Mouse (Mus musculus) A20 (cell line): ENCODE data around the gene Gimap3.

Experiments
- DNase-seq: peaks from one replicate; pipeline ENCODE4 v3.0.0-alpha.2; 2011; ENCODE audit warnings: low read depth, low spot score

Gene Gimap3

GRCm38 (mm10) chr6:48770696-48771095 lies at the start of gene Gimap3:
Gene Gimap3, minus strand, starts transcription at chr6:48770851.
- DNase-seq = peak; percentile 11

- peak; percentile 90 for DNase-seq
Measured at GRCm38 (mm10) chr6:48817815-48818214, 47.2 kb upstream of the Gimap3 start.

- peak; percentile 19 for DNase-seq
Measured at GRCm38 (mm10) chr6:48815013-48815412, 44.4 kb upstream of the Gimap3 start.

- DNase-seq = no peak
Measured at GRCm38 (mm10) chr6:48809494-48810219, 39.0 kb upstream of the Gimap3 start.

- no peak for DNase-seq
Measured at GRCm38 (mm10) chr6:48806746-48807145, 36.1 kb upstream of the Gimap3 start.

- DNase-seq = no peak
Measured at GRCm38 (mm10) chr6:48804346-48804745, 33.7 kb upstream of the Gimap3 start.

- no peak for DNase-seq
Measured at GRCm38 (mm10) chr6:48803406-48804051, 32.9 kb upstream of the Gimap3 start.

GRCm38 (mm10) chr6:48801897-48802296 lies 31.2 kb upstream of the Gimap3 start:
- no peak for DNase-seq

GRCm38 (mm10) chr6:48787867-48788266 lies 17.2 kb upstream of the Gimap3 start:
- no peak for DNase-seq

- DNase-seq = no peak
Measured at GRCm38 (mm10) chr6:48785601-48786000, 14.9 kb upstream of the Gimap3 start.

- no peak for DNase-seq
Measured at GRCm38 (mm10) chr6:48785189-48785588, 14.5 kb upstream of the Gimap3 start.

- DNase-seq = no peak
Measured at GRCm38 (mm10) chr6:48784406-48784805, 13.8 kb upstream of the Gimap3 start.

- DNase-seq = peak; percentile 83
Measured at GRCm38 (mm10) chr6:48772030-48772429, 1.4 kb upstream of the Gimap3 start.

GRCm38 (mm10) chr6:48768933-48769332 lies 1.7 kb downstream of the Gimap3 start:
- no peak for DNase-seq

GRCm38 (mm10) chr6:48768178-48768869 lies 2.3 kb downstream of the Gimap3 start:
- no peak for DNase-seq

- no peak for DNase-seq
Measured at GRCm38 (mm10) chr6:48764496-48764895, 6.2 kb downstream of the Gimap3 start.

- no peak for DNase-seq
Measured at GRCm38 (mm10) chr6:48763567-48764270, 6.9 kb downstream of the Gimap3 start.

- peak; percentile 69 for DNase-seq
Measured at GRCm38 (mm10) chr6:48747091-48747966, 23.3 kb downstream of the Gimap3 start.

GRCm38 (mm10) chr6:48745959-48746889 lies 24.4 kb downstream of the Gimap3 start, which contains the start of gene Gimap5:
Gene Gimap5, plus strand, starts transcription at chr6:48746197.
- DNase-seq = peak; percentile 76

GRCm38 (mm10) chr6:48745490-48745889 lies 25.2 kb downstream of the Gimap3 start:
- DNase-seq = no peak
